Mouse (Mus musculus) A20 (cell line): ENCODE results near the gene Acsl5.

Experiments
- DNase-seq: peaks from one replicate; pipeline ENCODE4 v3.0.0-alpha.2; 2011; ENCODE audit warnings: low read depth, low spot score

Acsl5 gene

DNA sequence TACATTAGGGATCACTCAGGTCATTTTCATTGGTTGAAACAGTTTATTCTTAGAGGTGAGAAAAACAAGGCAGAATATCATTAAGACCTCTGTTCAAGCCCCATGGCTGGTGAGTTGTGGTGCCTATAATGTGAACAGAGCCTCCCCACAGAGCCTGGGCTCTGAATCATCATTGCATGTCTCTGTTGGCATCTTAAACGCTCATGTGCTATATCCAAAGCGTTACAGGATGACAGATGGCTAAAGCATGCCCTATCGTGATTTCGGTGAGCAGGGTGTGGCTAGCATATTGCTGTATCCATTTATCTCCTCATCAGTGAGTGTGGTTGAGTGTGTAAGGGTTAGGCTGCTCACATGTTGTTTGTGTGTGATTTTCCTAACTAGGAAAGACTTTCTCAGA, 75.8 kb downstream of the Acsl5 start:
- no peak for DNase-seq

GRCm38 (mm10) chr19:55331776-55332175, 80.0 kb downstream of the Acsl5 start:
- DNase-seq = no peak

- peak; percentile 76 for DNase-seq
These were observed 81.0 kb downstream of the Acsl5 start for GRCm38 (mm10) chr19:55332641-55333268.

GRCm38 (mm10) chr19:55335881-55336280, 84.1 kb downstream of the Acsl5 start:
- DNase-seq = peak; percentile 28

DNA sequence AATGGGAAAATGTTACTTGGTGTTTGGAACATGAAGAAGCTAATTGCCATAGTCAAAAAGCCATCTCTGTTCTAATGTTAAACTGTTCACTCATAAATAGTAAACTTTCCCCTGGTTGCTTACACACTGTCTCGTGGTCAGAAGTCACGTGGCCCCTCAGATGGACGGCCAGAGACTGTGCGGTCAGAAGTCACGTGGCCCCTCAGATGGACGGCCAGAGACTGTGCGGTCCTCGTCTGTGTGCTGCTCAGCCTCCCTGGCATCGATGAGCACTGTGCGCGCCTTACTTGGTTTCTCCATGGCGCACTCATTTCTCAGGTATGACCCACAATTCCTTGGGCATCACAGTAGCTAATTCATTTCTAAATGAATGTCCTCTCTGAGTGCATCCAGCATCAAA, 84.7 kb downstream of the Acsl5 start:
- no peak for DNase-seq

DNA sequence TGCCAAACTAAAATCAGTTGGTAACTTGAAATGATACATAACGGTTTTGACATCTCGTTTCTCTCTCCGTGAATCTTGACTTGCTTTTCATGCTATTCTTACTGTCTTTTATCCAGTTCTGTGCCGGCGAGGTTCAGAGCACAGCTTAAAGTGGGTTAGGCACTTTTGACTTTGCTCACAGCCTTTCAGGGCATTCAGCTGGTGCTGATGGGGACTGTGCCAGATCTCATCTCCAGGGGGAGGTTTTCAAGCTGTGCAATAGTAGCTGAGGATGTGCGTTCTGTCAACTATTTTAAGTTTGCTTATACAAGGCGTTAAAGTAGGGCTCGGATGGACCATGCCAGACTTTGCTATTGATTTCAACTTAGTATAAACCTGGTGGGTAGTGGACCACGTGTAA, 85.3 kb downstream of the Acsl5 start:
- DNase-seq = no peak

DNA sequence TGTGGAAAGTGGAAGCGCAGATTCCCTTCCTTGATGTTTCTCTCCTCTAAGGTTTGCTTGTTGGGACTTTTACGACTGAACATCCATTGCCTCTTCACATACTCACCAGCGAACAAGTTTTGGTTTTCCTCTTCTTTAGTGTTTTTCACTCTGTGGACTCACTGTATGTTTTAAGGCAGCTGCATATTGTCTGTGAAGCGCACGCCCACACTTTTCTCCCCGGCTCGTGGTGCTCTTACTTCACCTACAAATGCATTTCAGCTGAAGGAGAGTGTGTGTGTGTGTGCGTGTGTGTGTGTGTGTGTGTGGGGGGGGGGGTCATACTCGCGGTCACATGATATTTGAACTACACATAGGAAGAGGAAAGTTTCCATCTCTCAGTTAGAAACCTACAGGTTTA, 85.9 kb downstream of the Acsl5 start:
- DNase-seq = no peak

- DNase-seq = no peak
These were observed 88.8 kb downstream of the Acsl5 start for GRCm38 (mm10) chr19:55340521-55340920.

DNA sequence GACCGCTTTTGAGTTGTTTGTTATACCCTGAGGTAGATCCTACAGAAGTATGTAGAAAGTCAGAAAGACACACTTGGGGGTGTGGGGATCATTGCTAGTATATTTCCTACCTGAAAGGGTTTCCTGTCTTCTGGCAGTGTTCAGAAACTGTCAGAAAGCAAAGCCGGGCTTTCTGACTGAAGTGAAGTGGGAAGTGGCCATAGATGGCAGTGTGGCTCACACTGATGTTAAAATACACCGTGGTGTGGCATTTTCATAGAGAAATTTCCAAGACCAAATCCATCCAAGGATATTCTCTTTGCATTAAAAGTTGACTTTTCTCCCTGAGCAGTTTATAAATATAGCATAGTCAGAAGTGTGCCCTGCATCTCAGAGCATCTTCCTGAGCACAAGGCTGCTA, 89.6 kb downstream of the Acsl5 start:
- no peak for DNase-seq

GRCm38 (mm10) chr19:55342423-55342822, 90.7 kb downstream of the Acsl5 start:
- DNase-seq = no peak

DNA sequence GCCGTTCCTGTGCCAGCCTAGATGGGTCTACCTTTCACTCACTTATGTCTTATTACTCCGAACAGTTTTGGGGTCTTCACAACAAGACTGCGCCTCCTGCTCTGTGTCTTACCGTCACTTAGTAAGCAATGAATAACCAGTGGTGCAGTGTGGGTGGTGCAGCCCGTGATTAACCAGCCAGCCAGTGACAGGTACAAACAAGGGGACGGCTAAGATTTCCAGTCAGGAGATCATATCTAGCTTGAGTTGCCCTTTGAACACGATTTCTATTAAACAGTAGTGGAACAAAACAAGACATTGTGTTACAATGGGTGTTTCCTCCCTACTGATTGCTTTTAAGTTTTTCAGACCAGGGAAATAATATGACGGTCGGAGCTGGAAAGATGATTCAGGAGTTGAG, 91.5 kb downstream of the Acsl5 start:
- DNase-seq = no peak
